8 mouse cellular contexts compared by ENCODE assay signal in the genomic region with DNA sequence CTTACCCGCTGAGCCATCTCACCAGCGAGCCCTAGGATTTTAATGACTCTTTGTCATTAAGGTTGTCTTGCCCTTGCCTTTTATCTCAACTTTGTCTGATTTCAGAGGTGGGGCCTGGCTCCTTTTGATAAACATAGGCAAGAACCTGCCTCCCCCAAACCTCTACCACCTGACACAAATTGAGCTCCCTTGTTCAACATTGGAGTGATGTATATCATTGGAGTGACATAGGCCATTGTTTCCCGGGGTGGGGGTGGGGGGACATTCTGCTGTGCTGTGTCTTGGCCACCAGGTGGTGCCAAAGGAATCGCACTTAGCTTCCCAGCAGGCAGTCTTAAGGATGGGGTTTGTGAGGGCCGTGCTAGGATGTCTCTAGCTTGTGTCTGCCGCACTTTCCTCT. TPM values are rescaled to one million over a fixed set of nuclear protein-coding genes. Genes with fewer than 3 reads are reported as not detected.
A peak's percentile ranks its signal among the peaks of the same experiment; 100 is the strongest.
DNase-seq lines count a peak whose midpoint lies in the region; ATAC-seq and TF ChIP-seq lines count a peak whose summit lies in the region.

No protein-coding gene starts in this region.

- H3K4me3 ChIP-seq in heart, embryonic 11.5 days (ENCODE audit: low read depth, low read length) = no peak overlapping the region
- H3K4me3 ChIP-seq in C2C12 (ENCODE audit: insufficient read depth, poor library complexity, severe bottlenecking) = no peak overlapping the region
- no peak overlapping the region for H3K4me3 ChIP-seq in forebrain, embryonic 13.5 days

- H3K9me3 ChIP-seq in heart, embryonic 11.5 days (replicated peaks; ENCODE audit: control insufficient read depth, low read length) = no peaks in the 10 kb centered on the region
- no peaks in the 10 kb centered on the region for H3K9me3 ChIP-seq in forebrain, embryonic 13.5 days (replicated peaks)

- no peaks in the 10 kb centered on the region for H3K36me3 ChIP-seq in heart, embryonic 11.5 days (ENCODE audit: control insufficient read depth, insufficient read depth, low read length)
- H3K36me3 ChIP-seq in C2C12 (ENCODE audit: control insufficient read depth, insufficient read depth) = no peaks in the 10 kb centered on the region
- H3K36me3 ChIP-seq in forebrain, embryonic 13.5 days (ENCODE audit: poor library complexity, severe bottlenecking) = no peaks in the 10 kb centered on the region

- H3K79me3 ChIP-seq in C2C12 (ENCODE audit: low read depth) = no peaks in the 10 kb centered on the region

- H3ac ChIP-seq in C2C12 (ENCODE audit: control insufficient read depth, insufficient read length, low read depth) = no peak overlapping the region

- TF ChIP-seq CTCF in C2C12 (IDR thresholded peaks at IDR 0.05; ENCODE audit: control insufficient read depth, insufficient read depth, insufficient read length) = peak; percentile 69

- ATAC-seq in heart, embryonic 11.5 days (replicated peaks; ENCODE audit: insufficient number of reproducible peaks, low FRiP score, low TSS enrichment) = 0 out of 2 replicates have a peak, but pooled peaks have one; percentile 35
- peak; percentile 79 for ATAC-seq in forebrain, embryonic 13.5 days
- ATAC-seq in monocyte, adult 5-6 weeks (replicated peaks; ENCODE audit: insufficient number of reproducible peaks, low FRiP score, low TSS enrichment, poor library complexity, severe bottlenecking) = peak; percentile 48; the same call in 1 of the 2 replicates

- no peak overlapping the region for H3K27ac ChIP-seq in heart, embryonic 11.5 days (ENCODE audit: low read depth, low read length)
- H3K27ac ChIP-seq in forebrain, embryonic 13.5 days = no peak overlapping the region

- no peak overlapping the region for H3K4me2 ChIP-seq in heart, embryonic 11.5 days
- H3K4me2 ChIP-seq in forebrain, embryonic 13.5 days = no peak overlapping the region

- no peaks in the 10 kb centered on the region for H3K27me3 ChIP-seq in heart, embryonic 11.5 days (ENCODE audit: control insufficient read depth, insufficient read depth, low read length)
- peaks cover 21% of the 10 kb centered on the region for H3K27me3 ChIP-seq in C2C12 (ENCODE audit: control insufficient read depth, insufficient read depth, insufficient read length)
- no peaks in the 10 kb centered on the region for H3K27me3 ChIP-seq in forebrain, embryonic 13.5 days

- no peaks in the 10 kb centered on the region for H3K79me2 ChIP-seq in C2C12 (ENCODE audit: control insufficient read depth, insufficient read depth)

- no peak overlapping the region for H3K9ac ChIP-seq in heart, embryonic 11.5 days (ENCODE audit: low read depth, low read length)
- no peak overlapping the region for H3K9ac ChIP-seq in forebrain, embryonic 13.5 days

- DNase-seq in heart, adult 9 months (ENCODE audit: low spot score in 2 of 2) = no peak
- DNase-seq in adrenal gland, postnatal 25 days = peak; percentile 20
- DNase-seq in kidney, postnatal 10 days = peak; percentile 38
- no peak for DNase-seq in c-Kit-positive CD71-positive TER-119-positive erythroid progenitor cells, embryonic 14.5 days (ENCODE audit: low spot score)

- 33% methylated on average over 6 of the region's 6 CpGs for WGBS in heart, embryonic 11.5 days (ENCODE audit: insufficient replicate concordance)
- 29% methylated on average over 6 of the region's 6 CpGs for WGBS in forebrain, embryonic 13.5 days

- H3K4me1 ChIP-seq in heart, embryonic 11.5 days (ENCODE audit: control insufficient read depth, insufficient read depth, low read length) = no peaks in the 10 kb centered on the region
- no peaks in the 10 kb centered on the region for H3K4me1 ChIP-seq in forebrain, embryonic 13.5 days

TF ChIP-seq in C2C12, 6 proteins besides CTCF, POLR2A, EP300 and RAD21:
- no peak for TF ChIP-seq MYOD1 (IDR thresholded peaks at IDR 0.05; ENCODE audit: control insufficient read depth, insufficient read length, low read depth)
- TF ChIP-seq MYOG (IDR thresholded peaks at IDR 0.05; ENCODE audit: control insufficient read depth, extremely low read depth, insufficient read length) = no peak
- TF ChIP-seq CEBPB (IDR thresholded peaks at IDR 0.05; ENCODE audit: low read depth) = no peak
- TF ChIP-seq USF1 (IDR thresholded peaks at IDR 0.05; ENCODE audit: low read depth) = no peak
- no peak for TF ChIP-seq FOSL1 (IDR thresholded peaks at IDR 0.05; ENCODE audit: insufficient read depth, low read length, poor library complexity, severe bottlenecking)
- TF ChIP-seq MAX (IDR thresholded peaks at IDR 0.05) = no peak

RNA-seq across cellular contexts. Expression of gene Wdr1, which starts 17.7 kb away (rescaled TPM):
- 244 and 288 TPM in 2 replicates for polyA plus RNA-seq in heart, embryonic 11.5 days (2014; fragmentation: Nextera tagmentation; extraction: Ambion mirVana)
- polyA plus RNA-seq in C2C12 (2012; fragmentation: generic; extraction: Trizol) = 348 TPM
- 119 and 124 TPM in 2 replicates for total RNA-seq in adrenal gland, postnatal 25 days (2021)
- 135 and 145 TPM in 2 replicates for polyA plus RNA-seq in forebrain, embryonic 13.5 days (2015; fragmentation: Nextera tagmentation; extraction: Ambion mirVana)
- 370 to 434 TPM (median 393 TPM) in 3 replicates for total RNA-seq in monocyte, adult 5-6 weeks (2017)

Comparison
In these comparisons a context has a peak if more than half of its experiments do, and no peak if none do; other contexts are left out.
1. DNase-seq: peak in adrenal gland, postnatal 25 days (single experiment) and kidney, postnatal 10 days (single experiment); none in heart, adult 9 months (0 of 2) and c-Kit-positive CD71-positive TER-119-positive erythroid progenitor cells, embryonic 14.5 days (single experiment).
2. Peak in every context shown above with its lines, with median percentiles within 50 percentile points of each other: ATAC-seq.